Mouse (Mus musculus) spleen, adult 2 months (tissue): ENCODE measurements around the gene Dst. TPM values are rescaled to one million over a fixed set of nuclear protein-coding genes. Genes with fewer than 3 reads are reported as not detected.

Experiments used
- DNase-seq, 2 experiments: peaks; one replicate each; pipeline versions ENCODE4 v3.0.0 to v3.0.0-alpha.2; 2012 to 2021; ENCODE audit warnings: low spot score in 2 of 2, low read depth in 1 of 2
- H3K27ac ChIP-seq: fragments of 200-500 bp; 2 replicates; pipeline ENCODE4 v1.5.1; 2012; ENCODE audit warnings: low read length, inconsistent platforms; ENCODE audit not compliant: insufficient read depth
- H3K27me3 ChIP-seq: fragments of 200-500 bp; 2 replicates; pipeline ENCODE4 v1.6.1; 2012; ENCODE audit warnings: mild to moderate bottlenecking, moderate library complexity, low read length, inconsistent platforms; ENCODE audit not compliant: control insufficient read depth, insufficient read depth
- H3K36me3 ChIP-seq: fragments of 200-500 bp; 2 replicates; pipeline ENCODE4 v1.6.1; 2012; ENCODE audit warnings: mild to moderate bottlenecking, low read length, inconsistent platforms; ENCODE audit not compliant: control insufficient read depth, insufficient read depth
- H3K4me1 ChIP-seq: fragments of 200-500 bp; 2 replicates; pipeline ENCODE4 v1.6.1; 2011; ENCODE audit warnings: inconsistent platforms; ENCODE audit not compliant: control insufficient read depth, insufficient read depth, insufficient read length
- H3K4me3 ChIP-seq: fragments of 200-500 bp; 2 replicates; pipeline ENCODE4 v1.5.1; 2011; ENCODE audit warnings: mild to moderate bottlenecking, inconsistent platforms; ENCODE audit not compliant: insufficient read depth, insufficient read length; ENCODE audit errors: extremely low read depth
- CTCF ChIP-seq: fragments of 200-500 bp; IDR thresholded peaks from 2 replicates; pipeline ENCODE4 v1.5.1; 2011; ENCODE audit warnings: mild to moderate bottlenecking, inconsistent platforms; ENCODE audit not compliant: insufficient read depth, insufficient read length, insufficient replicate concordance; ENCODE audit errors: extremely low read depth
- POLR2A ChIP-seq: fragments of 200-500 bp; IDR thresholded peaks from 2 replicates; pipeline ENCODE4 v1.6.1; 2011; ENCODE audit warnings: low read depth, low read length, inconsistent platforms
- WGBS: fragments of 180-500 bp; shearing (Covaris S2); methylation state at CpG from one replicate; pipeline ENCODE4 v1.1.7; 2018; 5-methylcytosine and 5-hydroxymethylcytosine counted together
- polyA plus RNA-seq: library from polyadenylated mRNA; depleted of rRNA; stranded (reverse); fragments of >200 nt; gene quantifications from 2 replicates; pipeline ENCODE4 v1.2.3, GENCODE M21; 2012

Gene Dst
- polyA plus RNA-seq, 1 experiment: 7.6 TPM

GRCm38 (mm10) chr1:34273922-34274321, 365.9 kb downstream of the Dst start:
- no peak for DNase-seq
- Histone ChIP-seq H3K27ac (no peak overlapping the region), H3K36me3 (no peaks in the 10 kb centered on the region), H3K4me1 (no peaks in the 10 kb centered on the region), H3K4me3 (no peak overlapping the region), H3K27me3 (no peaks in the 10 kb centered on the region)
- no peak for TF ChIP-seq POLR2A
- no peak for TF ChIP-seq CTCF
- 95% methylated on average over 12 of the region's 12 CpGs for WGBS

GRCm38 (mm10) chr1:34275787-34276186, 367.8 kb downstream of the Dst start:
- H3K27ac ChIP-seq: no peak overlapping the region
- 97% methylated on average over 13 of the region's 13 CpGs for WGBS
- no peaks in the 10 kb centered on the region for H3K27me3 ChIP-seq
- TF ChIP-seq POLR2A (no peak), CTCF (no peak)
- H3K36me3 ChIP-seq: no peaks in the 10 kb centered on the region
- no peak for DNase-seq
- no peak overlapping the region for H3K4me3 ChIP-seq
- H3K4me1 ChIP-seq: no peaks in the 10 kb centered on the region

GRCm38 (mm10) chr1:34276756-34277155, 368.7 kb downstream of the Dst start:
- no peaks in the 10 kb centered on the region for H3K4me1 ChIP-seq
- H3K4me3 ChIP-seq: no peak overlapping the region
- H3K36me3 ChIP-seq: no peaks in the 10 kb centered on the region
- TF ChIP-seq CTCF (no peak), POLR2A (no peak)
- 87% methylated on average over 7 of the region's 7 CpGs for WGBS
- no peaks in the 10 kb centered on the region for H3K27me3 ChIP-seq
- H3K27ac ChIP-seq: no peak overlapping the region
- DNase-seq: no peak

GRCm38 (mm10) chr1:34277259-34277658, 369.2 kb downstream of the Dst start:
- Histone ChIP-seq H3K27me3 (no peaks in the 10 kb centered on the region), H3K36me3 (no peaks in the 10 kb centered on the region), H3K27ac (no peak overlapping the region), H3K4me1 (no peaks in the 10 kb centered on the region), H3K4me3 (no peak overlapping the region)
- no peak for TF ChIP-seq CTCF
- TF ChIP-seq POLR2A: no peak
- 89% methylated on average over 8 of the region's 8 CpGs for WGBS
- no peak for DNase-seq

GRCm38 (mm10) chr1:34283502-34283901, 375.5 kb downstream of the Dst start:
- DNase-seq: no peak
- no peaks in the 10 kb centered on the region for H3K36me3 ChIP-seq
- WGBS: 88% methylated on average over 7 of the region's 7 CpGs
- TF ChIP-seq CTCF (no peak), POLR2A (no peak)
- no peak overlapping the region for H3K27ac ChIP-seq
- no peaks in the 10 kb centered on the region for H3K4me1 ChIP-seq
- H3K4me3 ChIP-seq: no peak overlapping the region
- H3K27me3 ChIP-seq: no peaks in the 10 kb centered on the region

GRCm38 (mm10) chr1:34284979-34285378, 377.0 kb downstream of the Dst start:
- Histone ChIP-seq H3K27me3 (no peaks in the 10 kb centered on the region), H3K4me1 (no peaks in the 10 kb centered on the region), H3K36me3 (no peaks in the 10 kb centered on the region), H3K4me3 (no peak overlapping the region), H3K27ac (no peak overlapping the region)
- DNase-seq: no peak
- 86% methylated on average over 9 of the region's 9 CpGs for WGBS
- TF ChIP-seq CTCF (no peak), POLR2A (no peak)

- DNase-seq: no peak
- no peaks in the 10 kb centered on the region for H3K4me1 ChIP-seq
- no peak for TF ChIP-seq CTCF
- TF ChIP-seq POLR2A: no peak
- WGBS: 94% methylated on average over 10 of the region's 10 CpGs
- no peaks in the 10 kb centered on the region for H3K27me3 ChIP-seq
- no peak overlapping the region for H3K4me3 ChIP-seq
- H3K27ac ChIP-seq: no peak overlapping the region
- no peaks in the 10 kb centered on the region for H3K36me3 ChIP-seq
Measured at GRCm38 (mm10) chr1:34287731-34288130, 379.7 kb downstream of the Dst start.

GRCm38 (mm10) chr1:34288181-34288580, 380.2 kb downstream of the Dst start:
- TF ChIP-seq POLR2A (no peak), CTCF (no peak)
- DNase-seq: no peak
- H3K4me1 ChIP-seq: no peaks in the 10 kb centered on the region
- H3K4me3 ChIP-seq: no peak overlapping the region
- H3K27ac ChIP-seq: no peak overlapping the region
- 89% methylated on average over 8 of the region's 8 CpGs for WGBS
- H3K27me3 ChIP-seq: no peaks in the 10 kb centered on the region
- no peaks in the 10 kb centered on the region for H3K36me3 ChIP-seq
